Mouse (Mus musculus): Measurements from ENCODE around the gene Dcdc2b. TPM values are rescaled to one million over a fixed set of nuclear protein-coding genes. Genes with fewer than 3 reads are reported as not detected.
A peak's percentile ranks its signal among the peaks of the same experiment; 100 is the strongest.

The Dcdc2b gene
- polyA plus RNA-seq, 1 experiment: 0.40 TPM

- no peak overlapping the region for H3ac ChIP-seq (ENCODE audit: control insufficient read depth, insufficient read length, low read depth)
- peaks cover 31% of the 10 kb centered on the region for H3K36me3 ChIP-seq (ENCODE audit: control insufficient read depth, insufficient read depth)
- H3K79me2 ChIP-seq (ENCODE audit: control insufficient read depth, insufficient read depth): no peaks in the 10 kb centered on the region
- H3K79me3 ChIP-seq (ENCODE audit: low read depth): no peaks in the 10 kb centered on the region
- no peaks in the 10 kb centered on the region for H3K27me3 ChIP-seq (ENCODE audit: control insufficient read depth, insufficient read depth, insufficient read length)
- TF ChIP-seq MYOD1 (IDR thresholded peaks at IDR 0.05; ENCODE audit: control insufficient read depth, insufficient read length, low read depth): no peak
- no peak for TF ChIP-seq FOSL1 (IDR thresholded peaks at IDR 0.05; ENCODE audit: insufficient read depth, low read length, poor library complexity, severe bottlenecking)
- TF ChIP-seq MAX (IDR thresholded peaks at IDR 0.05): no peak
- TF ChIP-seq USF1 (IDR thresholded peaks at IDR 0.05; ENCODE audit: low read depth): no peak
- TF ChIP-seq CEBPB (IDR thresholded peaks at IDR 0.05; ENCODE audit: low read depth): no peak
- TF ChIP-seq MYOG (IDR thresholded peaks at IDR 0.05; ENCODE audit: control insufficient read depth, extremely low read depth, insufficient read length): no peak
- TF ChIP-seq CTCF (IDR thresholded peaks at IDR 0.05; ENCODE audit: control insufficient read depth, insufficient read depth, insufficient read length): no peak
- no peak overlapping the region for H3K4me3 ChIP-seq (ENCODE audit: insufficient read depth, poor library complexity, severe bottlenecking)
Measured at GRCm38 (mm10) chr4:129610472-129610871, 3.6 kb downstream of the Dcdc2b start.

DNA sequence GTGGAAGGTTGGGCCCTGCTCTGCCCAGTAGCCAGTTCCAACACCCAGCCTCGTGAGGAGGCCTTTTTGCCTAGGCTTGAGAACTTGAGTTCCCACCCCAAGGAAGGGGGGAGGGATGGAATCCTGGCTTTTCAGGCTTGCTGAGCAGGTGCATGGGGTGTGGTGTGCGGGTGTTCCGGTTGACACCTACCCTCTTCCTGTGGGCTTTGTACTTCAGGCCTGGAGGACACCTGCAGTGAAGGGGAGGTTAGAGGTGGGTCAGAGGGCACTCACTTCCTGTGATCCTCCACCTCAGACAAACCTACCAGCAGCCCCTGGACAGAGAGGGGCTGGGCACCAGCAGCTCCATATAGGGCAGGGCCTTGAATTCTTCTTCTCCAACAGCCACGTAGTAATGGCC is 4.0 kb downstream of the Dcdc2b start:
- Histone ChIP-seq H3ac (ENCODE audit: control insufficient read depth, insufficient read length, low read depth) (no peak overlapping the region), H3K27me3 (ENCODE audit: control insufficient read depth, insufficient read depth, insufficient read length) (no peaks in the 10 kb centered on the region), H3K79me3 (ENCODE audit: low read depth) (no peaks in the 10 kb centered on the region), H3K4me3 (ENCODE audit: insufficient read depth, poor library complexity, severe bottlenecking) (no peak overlapping the region), H3K79me2 (ENCODE audit: control insufficient read depth, insufficient read depth) (peaks cover 2% of the 10 kb centered on the region), H3K36me3 (ENCODE audit: control insufficient read depth, insufficient read depth) (peaks cover 35% of the 10 kb centered on the region)
- TF ChIP-seq MAX (IDR thresholded peaks at IDR 0.05) (no peak), MYOG (IDR thresholded peaks at IDR 0.05; ENCODE audit: control insufficient read depth, extremely low read depth, insufficient read length) (no peak), FOSL1 (IDR thresholded peaks at IDR 0.05; ENCODE audit: insufficient read depth, low read length, poor library complexity, severe bottlenecking) (no peak), CTCF (IDR thresholded peaks at IDR 0.05; ENCODE audit: control insufficient read depth, insufficient read depth, insufficient read length) (no peak), CEBPB (IDR thresholded peaks at IDR 0.05; ENCODE audit: low read depth) (no peak), MYOD1 (IDR thresholded peaks at IDR 0.05; ENCODE audit: control insufficient read depth, insufficient read length, low read depth) (no peak), USF1 (IDR thresholded peaks at IDR 0.05; ENCODE audit: low read depth) (no peak)

GRCm38 (mm10) chr4:129609139-129609631 is 4.9 kb downstream of the Dcdc2b start:
- Histone ChIP-seq H3K79me2 (ENCODE audit: control insufficient read depth, insufficient read depth) (peaks cover 11% of the 10 kb centered on the region), H3K36me3 (ENCODE audit: control insufficient read depth, insufficient read depth) (peaks cover 43% of the 10 kb centered on the region), H3K27me3 (ENCODE audit: control insufficient read depth, insufficient read depth, insufficient read length) (no peaks in the 10 kb centered on the region), H3K4me3 (ENCODE audit: insufficient read depth, poor library complexity, severe bottlenecking) (no peak overlapping the region), H3K79me3 (ENCODE audit: low read depth) (peaks cover 3% of the 10 kb centered on the region), H3ac (ENCODE audit: control insufficient read depth, insufficient read length, low read depth) (no peak overlapping the region)
- no peak for TF ChIP-seq CTCF (IDR thresholded peaks at IDR 0.05; ENCODE audit: control insufficient read depth, insufficient read depth, insufficient read length)
- no peak for TF ChIP-seq CEBPB (IDR thresholded peaks at IDR 0.05; ENCODE audit: low read depth)
- no peak for TF ChIP-seq MYOG (IDR thresholded peaks at IDR 0.05; ENCODE audit: control insufficient read depth, extremely low read depth, insufficient read length)
- no peak for TF ChIP-seq MAX (IDR thresholded peaks at IDR 0.05)
- TF ChIP-seq FOSL1 (IDR thresholded peaks at IDR 0.05; ENCODE audit: insufficient read depth, low read length, poor library complexity, severe bottlenecking): no peak
- no peak for TF ChIP-seq USF1 (IDR thresholded peaks at IDR 0.05; ENCODE audit: low read depth)
- no peak for TF ChIP-seq MYOD1 (IDR thresholded peaks at IDR 0.05; ENCODE audit: control insufficient read depth, insufficient read length, low read depth)

GRCm38 (mm10) chr4:129608426-129609025 is 5.5 kb downstream of the Dcdc2b start:
- Histone ChIP-seq H3ac (ENCODE audit: control insufficient read depth, insufficient read length, low read depth) (no peak overlapping the region), H3K4me3 (ENCODE audit: insufficient read depth, poor library complexity, severe bottlenecking) (no peak overlapping the region), H3K79me3 (ENCODE audit: low read depth) (peaks cover 7% of the 10 kb centered on the region), H3K79me2 (ENCODE audit: control insufficient read depth, insufficient read depth) (peaks cover 17% of the 10 kb centered on the region), H3K27me3 (ENCODE audit: control insufficient read depth, insufficient read depth, insufficient read length) (no peaks in the 10 kb centered on the region), H3K36me3 (ENCODE audit: control insufficient read depth, insufficient read depth) (peaks cover 50% of the 10 kb centered on the region)
- peak; percentile 64 for TF ChIP-seq CTCF (IDR thresholded peaks at IDR 0.05; ENCODE audit: control insufficient read depth, insufficient read depth, insufficient read length)
- TF ChIP-seq MAX (IDR thresholded peaks at IDR 0.05): no peak

GRCm38 (mm10) chr4:129600233-129601158 is 13.6 kb downstream of the Dcdc2b start, which contains the start of the genes Eif3i and Tmem234:
Gene Eif3i (minus strand): TSS chr4:129600648.
Gene Tmem234 (plus strand): TSS chr4:129600668.
- Histone ChIP-seq H3K79me3 (ENCODE audit: low read depth) (peaks cover 55% of the 10 kb centered on the region), H3K4me3 (ENCODE audit: insufficient read depth, poor library complexity, severe bottlenecking) (peak within 1 kb of the TSS; percentile 95), H3K36me3 (ENCODE audit: control insufficient read depth, insufficient read depth) (peaks cover 32% of the 10 kb centered on the region), H3K79me2 (ENCODE audit: control insufficient read depth, insufficient read depth) (peaks cover 88% of the 10 kb centered on the region), H3K27me3 (ENCODE audit: control insufficient read depth, insufficient read depth, insufficient read length) (no peaks in the 10 kb centered on the region), H3ac (ENCODE audit: control insufficient read depth, insufficient read length, low read depth) (peak within 1 kb of the TSS; percentile 92)
- TF ChIP-seq FOSL1 (IDR thresholded peaks at IDR 0.05; ENCODE audit: insufficient read depth, low read length, poor library complexity, severe bottlenecking) (no peak), MAX (IDR thresholded peaks at IDR 0.05) (peak; percentile 77)

All from C2C12 (cell line).